Mouse (Mus musculus): ENCODE measurements around the gene Zswim4. TPM values are rescaled to one million over a fixed set of nuclear protein-coding genes. Genes with fewer than 3 reads are reported as not detected.

Gene Zswim4
- total RNA-seq, 2 experiments from 2014 or later, result 6.2 to 6.3 TPM

DNA sequence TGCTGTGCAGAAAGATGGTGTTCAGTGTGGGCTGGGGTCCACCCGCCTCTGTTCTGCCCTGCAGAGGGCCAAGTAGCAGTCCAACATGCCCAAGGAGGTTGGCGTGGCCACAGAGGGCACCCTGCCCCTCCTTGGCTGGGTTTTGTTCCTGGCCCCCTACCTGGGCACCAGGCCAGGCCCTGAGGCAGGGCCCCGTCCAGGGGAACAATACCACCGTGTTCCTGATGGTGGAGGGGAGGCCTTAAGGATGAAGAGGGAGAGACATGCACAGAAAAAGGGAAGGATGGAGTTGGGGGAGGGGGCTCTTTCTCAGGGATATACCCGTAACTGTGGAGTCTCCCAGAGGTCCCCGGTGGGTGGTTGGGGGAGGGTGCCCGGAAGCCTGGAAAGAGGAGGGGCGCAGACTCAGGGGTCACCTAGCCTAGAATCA is 36.7 kb downstream of the Zswim4 start:
- DNase-seq, result peak; percentile 55

DNA sequence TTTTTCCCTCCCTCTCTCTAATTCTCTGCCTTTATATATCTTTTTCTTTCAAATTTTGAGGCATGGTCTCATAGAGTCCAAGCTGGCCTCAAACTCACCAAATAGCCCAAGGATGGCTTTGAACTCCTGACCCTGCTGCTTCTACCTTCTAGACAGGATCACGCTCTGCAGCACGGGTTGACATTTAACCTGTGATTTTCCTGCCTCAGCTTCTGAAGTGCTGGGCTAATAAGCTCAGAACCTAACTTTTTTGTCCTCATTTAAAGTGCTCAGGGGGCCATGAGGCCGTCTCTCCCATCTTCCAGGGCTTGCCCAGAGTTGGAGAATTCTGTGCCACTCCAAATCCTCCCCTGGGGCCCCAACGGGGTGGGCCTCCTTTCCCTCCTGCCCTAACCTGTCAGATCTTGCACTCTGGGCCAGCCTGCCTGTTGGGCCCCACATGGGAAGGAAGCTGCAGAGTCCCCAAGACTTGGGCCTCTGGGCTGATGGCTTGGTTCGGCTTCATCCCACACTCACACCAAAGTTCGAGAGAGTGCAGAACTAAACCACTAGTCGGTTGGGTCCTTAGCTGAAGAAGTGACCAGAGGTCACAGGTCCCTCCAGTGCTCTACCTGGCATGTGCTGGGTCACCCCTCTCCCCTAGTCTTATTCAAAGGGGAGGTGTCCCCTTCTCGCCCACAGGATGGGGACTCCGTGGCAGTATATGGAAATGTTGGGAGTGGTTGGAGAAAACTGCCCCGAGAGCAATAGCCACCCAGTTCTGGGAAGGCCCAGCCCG is 37.3 kb downstream of the Zswim4 start:
- DNase-seq, result no peak

GRCm38 (mm10) chr8:84198871-84199270 is 38.0 kb downstream of the Zswim4 start:
- no peak for DNase-seq

DNA sequence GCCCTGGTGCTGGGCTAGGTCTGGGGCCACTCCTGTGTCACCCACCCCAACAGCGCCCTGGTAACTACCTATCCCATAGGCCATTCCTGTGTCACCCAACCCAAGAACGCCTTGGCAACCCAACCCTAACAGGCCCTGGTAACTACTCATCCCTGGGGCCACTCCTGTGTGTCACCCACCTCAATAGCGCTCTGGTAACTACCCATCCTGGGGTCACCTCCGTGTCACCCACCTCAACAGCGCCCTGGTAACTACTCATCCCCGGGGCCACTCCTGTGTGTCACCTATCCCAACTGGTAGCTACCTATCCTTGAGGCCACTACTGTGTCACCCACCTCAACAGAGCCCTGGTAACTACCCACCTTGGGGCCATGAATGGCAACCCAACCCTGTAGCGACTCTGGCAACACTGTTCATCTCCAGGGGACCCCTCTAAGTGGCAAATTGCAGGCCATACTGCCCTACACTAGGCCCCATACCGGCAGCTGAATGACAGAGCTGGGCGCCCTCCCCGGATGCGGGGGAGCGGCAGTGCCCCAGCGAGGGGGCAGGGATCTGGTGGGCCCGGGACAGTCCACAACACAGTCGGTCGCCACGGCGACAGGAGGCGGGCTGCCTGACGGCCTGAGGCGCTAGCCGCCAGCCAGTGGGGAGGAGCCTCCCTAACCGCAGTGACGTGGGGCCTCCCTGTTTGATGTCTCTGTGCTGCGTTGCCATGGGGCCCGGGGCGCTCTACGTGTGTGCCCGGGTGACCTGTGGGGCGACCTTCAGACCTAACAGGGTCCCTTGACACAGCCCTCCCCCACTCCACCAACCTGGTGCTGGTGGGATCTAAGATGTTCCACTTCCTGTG is 38.7 kb downstream of the Zswim4 start:
- DNase-seq, result peak; percentile 93

DNA sequence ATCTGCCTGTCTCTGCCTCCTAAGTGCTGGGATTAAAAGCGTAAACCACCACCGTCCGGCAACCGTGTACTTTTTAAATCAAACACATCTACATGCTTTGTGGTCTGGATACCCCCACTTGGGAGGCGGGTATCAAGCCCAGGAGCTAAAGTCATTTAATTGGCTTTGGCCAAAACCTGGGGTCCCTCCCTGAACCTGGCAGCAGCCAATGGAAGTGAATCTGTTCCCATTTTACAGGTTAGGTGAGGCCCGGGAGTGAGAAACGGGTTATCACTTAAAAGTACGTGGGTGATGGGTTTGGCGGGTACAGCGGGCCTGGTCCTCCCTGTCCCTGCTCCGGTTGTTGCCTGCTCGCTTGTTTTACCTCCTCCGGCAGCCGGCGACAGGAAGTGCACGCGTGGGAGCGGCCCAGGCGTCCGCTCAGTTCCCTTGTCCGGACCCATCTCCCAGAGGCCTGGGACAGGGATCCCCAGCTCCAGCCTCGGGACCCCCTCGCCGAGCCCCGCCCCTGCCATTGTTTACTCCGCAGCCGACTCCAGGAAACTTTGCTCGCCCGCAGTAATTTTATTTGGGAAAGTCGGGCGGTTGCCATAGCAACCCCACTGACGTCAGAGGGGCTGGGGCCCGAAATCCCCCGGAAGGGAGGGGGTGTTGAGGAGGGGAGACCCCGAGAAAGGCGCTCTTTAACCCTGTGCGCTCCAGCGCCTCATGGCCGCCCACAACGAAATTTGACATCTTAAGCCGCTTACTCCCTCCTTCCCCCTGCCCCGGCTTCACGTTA is 39.5 kb downstream of the Zswim4 start:
- peak; percentile 86 for DNase-seq

- no peak for DNase-seq
Measured at GRCm38 (mm10) chr8:84194224-84194743, 42.6 kb downstream of the Zswim4 start.

DNA sequence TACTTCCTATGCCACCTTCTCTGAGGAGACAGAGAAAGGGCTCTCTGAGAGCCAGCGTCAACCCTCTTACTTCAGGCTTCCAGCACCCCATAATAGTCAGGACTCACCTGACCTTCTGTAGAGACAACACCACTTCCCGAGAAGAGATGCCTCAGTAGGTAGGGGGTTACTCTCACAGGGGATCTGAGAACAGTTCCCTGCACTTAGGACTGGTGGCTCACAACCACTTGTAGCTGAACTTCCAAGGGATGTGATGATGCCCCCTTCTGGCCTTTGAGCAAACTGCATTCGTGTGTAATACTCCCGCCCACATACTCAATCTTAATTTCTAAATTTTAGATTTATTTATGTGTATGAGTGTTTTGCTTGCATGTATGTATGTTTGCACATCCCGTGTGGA is 43.3 kb downstream of the Zswim4 start:
- DNase-seq, result no peak

GRCm38 (mm10) chr8:84193161-84193560 is 43.7 kb downstream of the Zswim4 start:
- DNase-seq, result no peak

DNA sequence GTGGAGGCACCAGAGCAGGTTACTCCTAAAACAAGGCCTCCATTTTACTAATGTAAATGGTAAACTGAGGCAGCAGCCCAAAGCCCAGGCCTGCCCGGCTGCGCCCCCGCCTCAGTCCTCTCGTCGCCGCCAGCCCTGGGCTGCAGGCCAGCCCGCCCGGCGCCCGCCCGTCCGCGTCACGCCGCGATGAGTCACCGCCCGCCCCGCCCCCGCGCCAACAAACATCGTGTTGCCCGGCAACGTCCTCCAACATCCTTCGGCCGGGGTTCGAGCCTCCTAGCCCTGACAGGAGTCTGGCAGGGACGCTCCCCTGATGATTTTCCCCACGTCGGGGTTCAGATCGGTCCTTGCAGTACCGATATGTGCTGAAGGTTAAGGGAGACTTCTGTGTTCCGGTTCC is 44.3 kb downstream of the Zswim4 start:
- DNase-seq, result peak; percentile 81

GRCm38 (mm10) chr8:84192023-84192422 is 44.8 kb downstream of the Zswim4 start:
- peak; percentile 82 for DNase-seq

- DNase-seq, result no peak
Measured at GRCm38 (mm10) chr8:84190191-84190867, 46.5 kb downstream of the Zswim4 start.

GRCm38 (mm10) chr8:84189603-84190002 is 47.3 kb downstream of the Zswim4 start:
- DNase-seq, result peak; percentile 74

DNA sequence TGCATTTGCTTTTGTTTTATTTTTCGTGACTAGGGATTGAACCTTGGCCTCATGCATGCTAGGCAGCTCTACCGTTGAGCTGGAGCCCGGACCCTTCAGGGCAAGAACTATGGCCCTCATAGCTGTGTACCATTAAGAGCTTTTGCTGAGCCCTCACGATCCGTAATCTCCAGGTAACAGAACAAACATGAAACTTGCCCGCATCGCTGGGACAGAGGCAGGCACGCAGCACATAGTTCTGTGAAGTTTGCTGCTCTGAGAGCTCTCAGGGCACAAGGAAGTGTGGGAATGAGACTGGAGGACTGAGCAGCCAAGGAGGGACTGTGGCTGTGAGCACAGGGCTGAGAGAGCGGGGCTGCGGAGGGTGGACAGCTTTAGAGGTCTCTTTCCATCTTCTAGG is 48.2 kb downstream of the Zswim4 start:
- no peak for DNase-seq

DNA sequence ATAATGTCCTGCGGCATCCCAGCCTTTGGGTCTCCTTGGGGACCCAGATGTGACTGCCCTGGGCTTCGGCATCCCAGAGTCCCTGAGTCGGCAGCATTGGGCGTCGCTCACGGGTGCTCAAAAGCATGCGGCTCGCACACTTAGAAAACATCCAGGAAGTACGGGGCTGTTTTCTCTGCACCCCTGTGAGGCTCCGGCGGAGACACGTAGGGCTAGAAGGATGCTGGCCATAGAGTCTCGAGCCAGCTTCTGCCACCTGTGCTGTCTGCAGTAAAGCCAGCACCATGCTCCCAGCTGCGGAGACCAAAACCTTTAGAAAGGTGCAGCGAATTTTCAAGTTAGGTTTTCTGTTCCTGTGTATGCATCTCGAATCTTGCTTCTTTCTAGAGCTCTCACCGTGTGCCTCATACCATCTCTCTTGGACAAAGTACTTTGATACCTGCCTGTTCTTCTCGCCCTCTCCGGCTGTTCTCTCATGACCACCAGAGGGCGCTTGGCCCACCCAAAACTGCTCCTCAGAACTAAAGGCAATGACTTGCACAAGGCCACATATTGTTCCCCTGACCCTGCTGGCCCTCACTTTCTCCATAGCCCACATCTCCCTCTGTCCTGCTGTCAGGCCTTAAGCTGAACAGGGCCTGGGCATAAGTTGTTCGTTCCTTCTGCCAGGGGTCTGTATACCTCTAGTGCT is 49.6 kb downstream of the Zswim4 start:
- DNase-seq, result no peak

GRCm38 (mm10) chr8:84186547-84186946 is 50.3 kb downstream of the Zswim4 start:
- DNase-seq, result peak; percentile 70

DNA sequence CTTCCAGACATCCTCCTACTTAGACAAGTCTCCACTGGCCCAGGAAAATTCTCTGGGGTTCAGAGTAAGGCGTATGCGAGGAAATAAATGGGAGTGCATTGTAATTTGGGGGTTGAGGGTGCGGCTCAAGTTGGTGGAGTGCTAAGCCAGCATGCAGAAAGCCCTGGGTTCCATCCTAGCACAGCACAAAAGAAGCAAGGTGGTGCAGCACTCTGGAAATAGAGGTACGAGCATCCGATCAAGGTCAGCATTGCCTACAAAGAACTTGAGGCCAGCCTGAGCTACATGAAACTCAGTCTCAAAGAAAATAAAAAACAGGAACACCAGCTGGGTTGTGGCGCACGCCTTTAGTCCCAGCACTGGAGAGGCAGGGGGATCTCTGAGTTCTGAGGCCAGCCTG is 51.7 kb downstream of the Zswim4 start, which contains the start of gene Nanos3:
Gene Nanos3 (minus strand): TSS at position 101 of the 400 bp plus-strand sequence.
- no peak for DNase-seq

GRCm38 (mm10) chr8:84184085-84185043 is 52.5 kb downstream of the Zswim4 start:
- no peak for DNase-seq

DNA sequence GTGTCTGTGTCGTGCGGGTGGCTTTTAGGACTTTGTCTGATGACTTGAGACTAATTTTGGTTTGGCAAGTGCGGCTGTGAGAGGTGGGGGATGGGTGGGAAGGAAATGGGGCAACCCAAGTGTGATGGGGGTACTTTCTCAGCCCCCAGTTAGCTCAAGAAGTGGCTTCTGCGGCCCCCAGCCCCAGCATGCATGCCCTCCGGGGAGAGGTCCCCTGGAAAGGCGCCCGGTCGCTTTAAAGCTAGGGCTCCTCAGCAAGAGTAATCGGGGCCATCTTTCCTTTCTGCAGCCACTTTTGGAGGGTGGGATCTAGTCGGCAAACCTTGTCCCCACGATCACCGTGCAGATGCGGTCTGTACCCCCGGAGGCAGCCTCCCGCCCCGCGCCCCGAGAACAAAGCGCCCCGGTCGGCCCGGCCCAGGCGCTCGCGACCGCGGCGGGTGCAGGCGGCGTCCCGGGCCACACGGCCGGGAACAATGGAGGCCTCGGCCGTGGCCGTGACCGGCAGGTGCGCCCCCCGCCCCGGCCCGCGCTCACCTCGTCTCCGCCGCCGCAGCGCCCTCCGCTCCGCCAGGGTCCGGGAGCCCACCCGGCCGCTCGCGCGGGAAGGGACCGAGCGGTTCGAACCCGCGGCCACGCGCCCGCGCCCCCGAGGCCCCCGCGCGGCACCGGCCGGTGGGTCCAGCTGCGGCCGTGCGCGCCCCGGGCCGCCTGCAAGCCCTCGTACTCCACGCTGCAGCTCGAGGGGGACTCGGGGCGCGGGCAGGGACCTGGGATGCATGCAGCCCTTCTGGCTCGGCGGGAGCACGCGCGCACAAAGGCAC is 53.4 kb downstream of the Zswim4 start:
- no peak for DNase-seq

- DNase-seq, result no peak
Measured at GRCm38 (mm10) chr8:84182833-84183232, 54.0 kb downstream of the Zswim4 start.
